Mouse (Mus musculus) heart, embryonic 14.5 days (tissue): ENCODE results near the gene Sh3bp5. TPM values are rescaled to one million over a fixed set of nuclear protein-coding genes. Genes with fewer than 3 reads are reported as not detected.
A peak's percentile ranks its signal among the peaks of the same experiment; 100 is the strongest.

ENCODE experiments used
- ATAC-seq: fragments of 200-750 bp; cut with Nextera tagmentation; 2 replicates; pipeline ENCODE4 v1.8.0; 2017; ENCODE audit warnings: low read depth, moderate TSS enrichment; ENCODE audit not compliant: insufficient number of reproducible peaks, insufficient read depth, low FRiP score
- H3K27ac ChIP-seq, 2 experiments: fragments of 200-500 bp in 1 of 2; fragments of 300-500 bp in 1 of 2; sonication (generic) in 1 of 2; replicated peaks in 1 of 2; 2 replicates each; pipeline ENCODE4 v1.5.1; 2012 to 2014; ENCODE audit warnings: low read depth in 2 of 2, low read length in 2 of 2, control low read depth in 1 of 2, mild to moderate bottlenecking in 1 of 2, mixed read lengths in 1 of 2; ENCODE audit not compliant: control insufficient read depth in 1 of 2, insufficient read depth in 1 of 2
- H3K27me3 ChIP-seq: fragments of 300-500 bp; sonication (generic); 2 replicates; pipeline ENCODE4 v1.6.1; 2014; ENCODE audit warnings: mild to moderate bottlenecking, low read length, control low read depth; ENCODE audit not compliant: control insufficient read depth, insufficient read depth
- H3K36me3 ChIP-seq: fragments of 300-500 bp; sonication (generic); 2 replicates; pipeline ENCODE4 v1.6.1; 2014; ENCODE audit warnings: mild to moderate bottlenecking, control low read depth, low read length, mixed read lengths; ENCODE audit not compliant: control insufficient read depth, insufficient read depth
- H3K4me1 ChIP-seq, 2 experiments: fragments of 200-500 bp in 1 of 2; fragments of 300-500 bp in 1 of 2; sonication (generic) in 1 of 2; 2 replicates each; pipeline ENCODE4 v1.6.1; 2012 to 2014; ENCODE audit warnings: low read length in 2 of 2, control low read depth in 1 of 2, mixed read lengths in 1 of 2; ENCODE audit not compliant: control insufficient read depth in 2 of 2, insufficient read depth in 2 of 2
- H3K4me2 ChIP-seq: fragments of 300-500 bp; sonication (generic); 2 replicates; pipeline ENCODE4 v1.6.1; 2014; ENCODE audit warnings: mild to moderate bottlenecking, low read length
- H3K4me3 ChIP-seq, 2 experiments: fragments of 200-500 bp in 1 of 2; fragments of 300-500 bp in 1 of 2; sonication (generic) in 1 of 2; 2 replicates each; pipeline ENCODE4 v1.5.1; 2012 to 2014; ENCODE audit warnings: low read length in 2 of 2, mild to moderate bottlenecking in 2 of 2, control low read depth in 1 of 2, low read depth in 1 of 2, moderate library complexity in 1 of 2; ENCODE audit not compliant: control insufficient read depth in 1 of 2, insufficient read depth in 1 of 2
- H3K9ac ChIP-seq: fragments of 300-500 bp; sonication (generic); 2 replicates; pipeline ENCODE4 v1.6.1; 2014; ENCODE audit warnings: mild to moderate bottlenecking, low read length
- H3K9me3 ChIP-seq: fragments of 300-500 bp; sonication (generic); 2 replicates; pipeline ENCODE4 v1.6.1; 2016; ENCODE audit warnings: low read length, control low read depth; ENCODE audit not compliant: control insufficient read depth
- WGBS: fragments of 180-500 bp; shearing (Covaris S2); extraction: QIAGEN DNeasy Blood & Tissue Kit; methylation state at CpG from one replicate; pipeline ENCODE4 v1.1.7; 2014; 5-methylcytosine and 5-hydroxymethylcytosine counted together
- polyA plus RNA-seq: library from polyadenylated mRNA; unstranded; fragments of >200 nt; fragmentation: Nextera tagmentation; extraction: Ambion mirVana; gene quantifications from 2 replicates; pipeline ENCODE4 v1.2.1, GENCODE M21; 2014

Gene Sh3bp5
- polyA plus RNA-seq, 1 experiment from 2014 or later = 13.5 TPM

- Histone ChIP-seq H3K27me3 (no peaks in the 10 kb centered on the region), H3K4me3 (no peak overlapping the region), H3K4me1 (peaks cover 17 to 20% of the 10 kb centered on the region in 2 experiments), H3K9ac (no peak overlapping the region; the same call in 1 of the 2 replicates), H3K9me3 (peaks cover 4% of the 10 kb centered on the region; the same call in 1 of the 2 replicates), H3K4me2 (no peak overlapping the region), H3K27ac (peak overlapping the region; percentile 22 to 61; a peak in 2 of 4 replicates), H3K36me3 (no peaks in the 10 kb centered on the region)
- 53% methylated on average over 13 of the region's 13 CpGs for WGBS
- no peak for ATAC-seq
Observed at GRCm38 (mm10) chr14:31384366-31385323, 51.2 kb downstream of the Sh3bp5 start.

GRCm38 (mm10) chr14:31383470-31384050 is 52.3 kb downstream of the Sh3bp5 start:
- H3K9ac ChIP-seq = no peak overlapping the region
- H3K36me3 ChIP-seq = peaks cover 9% of the 10 kb centered on the region
- no peak overlapping the region for H3K4me2 ChIP-seq
- peaks cover 4% of the 10 kb centered on the region; the same call in 1 of the 2 replicates for H3K9me3 ChIP-seq
- H3K4me1 ChIP-seq = peaks cover 17 to 20% of the 10 kb centered on the region in 2 experiments
- no peak for ATAC-seq
- H3K27ac ChIP-seq = no peak overlapping the region
- H3K27me3 ChIP-seq = no peaks in the 10 kb centered on the region
- 85% methylated on average over 11 of the region's 11 CpGs for WGBS
- no peak overlapping the region for H3K4me3 ChIP-seq

GRCm38 (mm10) chr14:31382276-31382675 is 53.6 kb downstream of the Sh3bp5 start:
- Histone ChIP-seq H3K4me2 (no peak overlapping the region), H3K27me3 (no peaks in the 10 kb centered on the region), H3K4me3 (no peak overlapping the region), H3K27ac (no peak overlapping the region), H3K9me3 (peaks cover 4% of the 10 kb centered on the region; the same call in 1 of the 2 replicates), H3K36me3 (peaks cover 22% of the 10 kb centered on the region), H3K9ac (no peak overlapping the region), H3K4me1 (peaks cover 13 to 20% of the 10 kb centered on the region in 2 experiments)
- WGBS = 84% methylated on average over 8 of the region's 8 CpGs
- no peak for ATAC-seq

- no peak overlapping the region for H3K9ac ChIP-seq
- no peaks in the 10 kb centered on the region for H3K27me3 ChIP-seq
- no peak overlapping the region for H3K4me3 ChIP-seq
- H3K9me3 ChIP-seq = no peaks in the 10 kb centered on the region
- H3K36me3 ChIP-seq = peaks cover 81% of the 10 kb centered on the region
- 77% methylated on average over 3 of the region's 3 CpGs for WGBS
- no peak overlapping the region for H3K27ac ChIP-seq
- no peaks in the 10 kb centered on the region for H3K4me1 ChIP-seq
- ATAC-seq = no peak
- H3K4me2 ChIP-seq = no peak overlapping the region
Observed at GRCm38 (mm10) chr14:31376331-31376730, 59.5 kb downstream of the Sh3bp5 start.

GRCm38 (mm10) chr14:31374390-31374789 is 61.5 kb downstream of the Sh3bp5 start:
- H3K27me3 ChIP-seq = no peaks in the 10 kb centered on the region
- no peaks in the 10 kb centered on the region for H3K4me1 ChIP-seq
- no peak overlapping the region for H3K9ac ChIP-seq
- no peak overlapping the region for H3K4me2 ChIP-seq
- no peaks in the 10 kb centered on the region for H3K9me3 ChIP-seq
- H3K4me3 ChIP-seq = no peak overlapping the region
- H3K36me3 ChIP-seq = peaks cover 100% of the 10 kb centered on the region
- H3K27ac ChIP-seq = no peak overlapping the region
- no peak for ATAC-seq
- WGBS = 88% methylated on average over 6 of the region's 6 CpGs

GRCm38 (mm10) chr14:31369377-31369776 is 66.5 kb downstream of the Sh3bp5 start:
- Histone ChIP-seq H3K36me3 (peaks cover 94% of the 10 kb centered on the region), H3K4me1 (no peaks in the 10 kb centered on the region), H3K4me2 (no peak overlapping the region), H3K27ac (no peak overlapping the region), H3K9ac (no peak overlapping the region), H3K9me3 (no peaks in the 10 kb centered on the region), H3K4me3 (no peak overlapping the region), H3K27me3 (no peaks in the 10 kb centered on the region)
- no peak for ATAC-seq
- WGBS = 82% methylated on average over 3 of the region's 3 CpGs

GRCm38 (mm10) chr14:31367951-31368350 is 67.9 kb downstream of the Sh3bp5 start:
- WGBS = 87% methylated on average over 7 of the region's 7 CpGs
- ATAC-seq = no peak
- no peaks in the 10 kb centered on the region for H3K27me3 ChIP-seq
- H3K4me1 ChIP-seq = no peaks in the 10 kb centered on the region
- peaks cover 4% of the 10 kb centered on the region; the same call in 1 of the 2 replicates for H3K9me3 ChIP-seq
- no peak overlapping the region for H3K4me3 ChIP-seq
- H3K27ac ChIP-seq = no peak overlapping the region
- H3K36me3 ChIP-seq = peaks cover 94% of the 10 kb centered on the region
- H3K4me2 ChIP-seq = no peak overlapping the region
- no peak overlapping the region for H3K9ac ChIP-seq
